Mouse (Mus musculus) kidney, embryonic 14.5 days (tissue): ENCODE results near the gene Cux1. TPM values are rescaled to one million over a fixed set of nuclear protein-coding genes. Genes with fewer than 3 reads are reported as not detected.

Experiments used
- ATAC-seq: fragments of 200-750 bp; cut with Nextera tagmentation; 2 replicates; pipeline ENCODE4 v1.8.0; 2017; ENCODE audit warnings: moderate number of reproducible peaks, mild to moderate bottlenecking, moderate TSS enrichment, moderate library complexity; ENCODE audit not compliant: low FRiP score, low TSS enrichment
- H3K27ac ChIP-seq: fragments of 300-500 bp; sonication (generic); 2 replicates; pipeline ENCODE4 v1.5.1; 2014; ENCODE audit warnings: low read depth, mild to moderate bottlenecking, low read length, moderate library complexity, mixed read lengths
- H3K27me3 ChIP-seq: fragments of 300-500 bp; sonication (generic); 2 replicates; pipeline ENCODE4 v1.6.1; 2014; ENCODE audit warnings: mild to moderate bottlenecking, low read length; ENCODE audit not compliant: control insufficient read depth, insufficient read depth
- H3K36me3 ChIP-seq: fragments of 300-500 bp; sonication (generic); 2 replicates; pipeline ENCODE4 v1.6.1; 2014; ENCODE audit warnings: low read length, mixed read lengths; ENCODE audit not compliant: control insufficient read depth, insufficient read depth
- H3K4me1 ChIP-seq: fragments of 300-500 bp; sonication (generic); 2 replicates; pipeline ENCODE4 v1.6.1; 2014; ENCODE audit warnings: low read length, mixed read lengths; ENCODE audit not compliant: control insufficient read depth, insufficient read depth
- H3K4me2 ChIP-seq: fragments of 300-500 bp; sonication (generic); replicated peaks from 2 replicates; pipeline ENCODE4 v1.6.1; 2014; ENCODE audit warnings: low read depth, mild to moderate bottlenecking, low read length
- H3K4me3 ChIP-seq: fragments of 300-500 bp; sonication (generic); 2 replicates; pipeline ENCODE4 v1.5.1; 2014; ENCODE audit warnings: mild to moderate bottlenecking, low read length
- H3K9ac ChIP-seq: fragments of 300-500 bp; sonication (generic); 2 replicates; pipeline ENCODE4 v1.6.1; 2014; ENCODE audit warnings: low read depth, mild to moderate bottlenecking, low read length, moderate library complexity
- H3K9me3 ChIP-seq: fragments of 300-500 bp; sonication (generic); 2 replicates; pipeline ENCODE4 v1.6.1; 2016; ENCODE audit warnings: low read length; ENCODE audit not compliant: control insufficient read depth
- WGBS: fragments of 180-500 bp; shearing (Covaris S2); extraction: QIAGEN DNeasy Blood & Tissue Kit; methylation state at CpG from one replicate; pipeline ENCODE4 v1.1.7; 2014; 5-methylcytosine and 5-hydroxymethylcytosine counted together
- polyA plus RNA-seq: library from polyadenylated mRNA; unstranded; fragments of >200 nt; fragmentation: Nextera tagmentation; extraction: Ambion mirVana; gene quantifications from 2 replicates; pipeline ENCODE4 v1.2.1, GENCODE M21; 2014

Cux1 gene
- polyA plus RNA-seq, 1 experiment from 2014 or later = 105 TPM

GRCm38 (mm10) chr5:136480541-136480940 lies 86.7 kb downstream of the Cux1 start:
- Histone ChIP-seq H3K27me3 (no peaks in the 10 kb centered on the region), H3K4me2 (no peak overlapping the region), H3K4me3 (no peak overlapping the region), H3K36me3 (peaks cover 18% of the 10 kb centered on the region; the same call in 1 of the 2 replicates), H3K9ac (no peak overlapping the region), H3K4me1 (peaks cover 12% of the 10 kb centered on the region; the same call in 1 of the 2 replicates), H3K27ac (no peak overlapping the region), H3K9me3 (no peaks in the 10 kb centered on the region)
- no peak for ATAC-seq
- 88% methylated on average over 7 of the region's 7 CpGs for WGBS

GRCm38 (mm10) chr5:136479801-136480200 lies 87.5 kb downstream of the Cux1 start:
- H3K4me3 ChIP-seq = no peak overlapping the region
- H3K36me3 ChIP-seq = peaks cover 12% of the 10 kb centered on the region; the same call in 1 of the 2 replicates
- no peak for ATAC-seq
- H3K9ac ChIP-seq = no peak overlapping the region
- H3K4me2 ChIP-seq = no peak overlapping the region
- 82% methylated on average over 4 of the region's 4 CpGs for WGBS
- no peaks in the 10 kb centered on the region for H3K27me3 ChIP-seq
- H3K9me3 ChIP-seq = no peaks in the 10 kb centered on the region
- H3K4me1 ChIP-seq = peaks cover 12% of the 10 kb centered on the region; the same call in 1 of the 2 replicates
- H3K27ac ChIP-seq = no peak overlapping the region; the same call in 1 of the 2 replicates

- Histone ChIP-seq H3K36me3 (peaks cover 6% of the 10 kb centered on the region; the same call in 1 of the 2 replicates), H3K27me3 (no peaks in the 10 kb centered on the region), H3K27ac (peak overlapping the region; percentile 8; the same call in 1 of the 2 replicates), H3K4me2 (no peak overlapping the region), H3K9me3 (no peaks in the 10 kb centered on the region), H3K9ac (no peak overlapping the region), H3K4me3 (no peak overlapping the region), H3K4me1 (peaks cover 14% of the 10 kb centered on the region)
- 54% methylated on average over 6 of the region's 6 CpGs for WGBS
- no peak; the same call in 1 of the 2 replicates for ATAC-seq
Measured at GRCm38 (mm10) chr5:136479024-136479763, 88.1 kb downstream of the Cux1 start.

GRCm38 (mm10) chr5:136476272-136476671 lies 91.0 kb downstream of the Cux1 start:
- H3K4me3 ChIP-seq = no peak overlapping the region
- no peaks in the 10 kb centered on the region for H3K36me3 ChIP-seq
- no peak overlapping the region for H3K4me2 ChIP-seq
- H3K4me1 ChIP-seq = peaks cover 39% of the 10 kb centered on the region
- H3K27ac ChIP-seq = no peak overlapping the region
- H3K9ac ChIP-seq = no peak overlapping the region
- H3K27me3 ChIP-seq = no peaks in the 10 kb centered on the region
- WGBS = 85% methylated on average over 3 of the region's 3 CpGs
- ATAC-seq = no peak
- H3K9me3 ChIP-seq = no peaks in the 10 kb centered on the region

- 89% methylated on average over 1 of the region's 1 CpGs for WGBS
- Histone ChIP-seq H3K9me3 (no peaks in the 10 kb centered on the region), H3K4me1 (peaks cover 44% of the 10 kb centered on the region), H3K27me3 (no peaks in the 10 kb centered on the region), H3K27ac (no peak overlapping the region), H3K4me3 (no peak overlapping the region), H3K36me3 (0 out of 2 replicates have a peak, but pooled peaks cover 3% of the 10 kb centered on the region), H3K9ac (no peak overlapping the region), H3K4me2 (no peak overlapping the region)
- ATAC-seq = no peak
Measured at GRCm38 (mm10) chr5:136475161-136475560, 92.1 kb downstream of the Cux1 start.

- Histone ChIP-seq H3K4me1 (peaks cover 44% of the 10 kb centered on the region), H3K27me3 (no peaks in the 10 kb centered on the region), H3K27ac (no peak overlapping the region), H3K4me3 (no peak overlapping the region), H3K9ac (no peak overlapping the region), H3K36me3 (0 out of 2 replicates have a peak, but pooled peaks cover 3% of the 10 kb centered on the region), H3K9me3 (no peaks in the 10 kb centered on the region), H3K4me2 (no peak overlapping the region)
- 34% methylated on average over 3 of the region's 3 CpGs for WGBS
- no peak for ATAC-seq
Measured at GRCm38 (mm10) chr5:136474086-136474485, 93.2 kb downstream of the Cux1 start.

- H3K36me3 ChIP-seq = 0 out of 2 replicates have a peak, but pooled peaks cover 3% of the 10 kb centered on the region
- H3K4me2 ChIP-seq = no peak overlapping the region
- peaks cover 43% of the 10 kb centered on the region for H3K4me1 ChIP-seq
- H3K9ac ChIP-seq = no peak overlapping the region; the same call in 1 of the 2 replicates
- H3K27me3 ChIP-seq = no peaks in the 10 kb centered on the region
- no peaks in the 10 kb centered on the region for H3K9me3 ChIP-seq
- WGBS = 23% methylated on average over 6 of the region's 6 CpGs
- H3K4me3 ChIP-seq = no peak overlapping the region
- peak overlapping the region; percentile 18; the same call in 1 of the 2 replicates for H3K27ac ChIP-seq
- ATAC-seq = peak; percentile 78; the same call in 1 of the 2 replicates
Measured at GRCm38 (mm10) chr5:136473337-136473736, 94.0 kb downstream of the Cux1 start.

GRCm38 (mm10) chr5:136472846-136473245 lies 94.4 kb downstream of the Cux1 start:
- Histone ChIP-seq H3K4me1 (peaks cover 48% of the 10 kb centered on the region), H3K4me2 (no peak overlapping the region), H3K27ac (peak overlapping the region; percentile 18; the same call in 1 of the 2 replicates), H3K4me3 (no peak overlapping the region), H3K27me3 (no peaks in the 10 kb centered on the region), H3K9ac (no peak overlapping the region), H3K36me3 (0 out of 2 replicates have a peak, but pooled peaks cover 3% of the 10 kb centered on the region), H3K9me3 (no peaks in the 10 kb centered on the region)
- WGBS = 40% methylated on average over 6 of the region's 6 CpGs
- no peak for ATAC-seq
